Mouse (Mus musculus): ENCODE measurements around the gene Kif6. TPM values are rescaled to one million over a fixed set of nuclear protein-coding genes. Genes with fewer than 3 reads are reported as not detected.

Gene Kif6
- polyA plus RNA-seq, 1 experiment, result 1.7 TPM

DNA sequence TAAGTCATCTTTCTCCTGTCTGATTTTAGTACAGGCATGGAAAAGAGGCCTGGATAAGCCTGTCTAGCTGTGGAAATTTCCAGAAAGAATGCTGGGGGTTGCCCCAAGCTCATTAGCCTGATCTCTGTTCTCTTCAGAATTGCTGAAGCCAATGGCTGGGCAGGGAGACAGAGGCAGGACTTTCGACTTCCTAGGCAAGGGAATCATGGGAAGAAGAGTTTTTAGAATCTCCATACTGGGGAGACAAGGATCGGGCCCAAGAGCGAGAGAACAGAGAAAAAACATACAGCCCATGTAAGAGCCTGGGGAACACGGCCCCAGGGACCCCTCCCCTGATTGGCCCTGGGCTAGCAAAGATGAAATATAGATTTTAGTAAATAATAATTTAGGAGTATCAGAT is 164.1 kb downstream of the Kif6 start:
- Histone ChIP-seq H3K4me1 (ENCODE audit: control insufficient read depth, insufficient read depth, low read length) (no peaks in the 10 kb centered on the region), H3K4me3 (replicated peaks; ENCODE audit: insufficient read depth, low read depth, low read length) (no peak overlapping the region), H3K27ac (ENCODE audit: insufficient read depth, low read length) (no peak overlapping the region), H3K27me3 (ENCODE audit: control insufficient read depth, insufficient read depth, low read length) (no peaks in the 10 kb centered on the region)
- TF ChIP-seq CTCF (IDR thresholded peaks at IDR 0.05; ENCODE audit: borderline replicate concordance, insufficient read depth, low read depth, low read length), result no peak
- no peak for TF ChIP-seq POLR2A (IDR thresholded peaks at IDR 0.05; ENCODE audit: borderline replicate concordance, insufficient read depth, low read length)
- DNase-seq, result no peak
- 93% methylated on average over 4 of the region's 4 CpGs for WGBS

DNA sequence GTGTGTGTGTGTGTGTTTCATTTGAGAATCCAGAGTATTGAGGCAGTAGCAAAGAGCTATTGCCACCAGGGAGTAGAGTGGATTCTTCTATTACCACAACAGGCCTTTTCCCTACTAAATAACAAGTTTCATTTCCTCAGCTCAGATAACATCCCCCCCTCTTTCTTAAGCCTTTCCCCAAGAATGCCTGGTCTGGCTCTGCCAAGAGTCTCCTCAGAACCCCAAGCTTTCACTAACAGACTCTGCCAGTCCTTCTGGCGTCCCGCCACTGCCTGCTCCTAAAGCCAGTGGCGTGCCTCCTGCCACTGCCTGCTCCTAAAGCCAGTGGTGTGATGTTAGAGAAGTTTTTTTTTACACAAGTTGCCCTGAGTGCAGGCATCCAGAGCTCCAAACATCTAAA is 164.6 kb downstream of the Kif6 start:
- Histone ChIP-seq H3K4me1 (ENCODE audit: control insufficient read depth, insufficient read depth, low read length) (no peaks in the 10 kb centered on the region), H3K27ac (ENCODE audit: insufficient read depth, low read length) (no peak overlapping the region), H3K27me3 (ENCODE audit: control insufficient read depth, insufficient read depth, low read length) (no peaks in the 10 kb centered on the region), H3K4me3 (replicated peaks; ENCODE audit: insufficient read depth, low read depth, low read length) (no peak overlapping the region)
- no peak for TF ChIP-seq POLR2A (IDR thresholded peaks at IDR 0.05; ENCODE audit: borderline replicate concordance, insufficient read depth, low read length)
- TF ChIP-seq CTCF (IDR thresholded peaks at IDR 0.05; ENCODE audit: borderline replicate concordance, insufficient read depth, low read depth, low read length), result no peak
- 54% methylated on average over 3 of the region's 3 CpGs for WGBS
- DNase-seq, result peak in 1 of 2 experiments; percentile 21

DNA sequence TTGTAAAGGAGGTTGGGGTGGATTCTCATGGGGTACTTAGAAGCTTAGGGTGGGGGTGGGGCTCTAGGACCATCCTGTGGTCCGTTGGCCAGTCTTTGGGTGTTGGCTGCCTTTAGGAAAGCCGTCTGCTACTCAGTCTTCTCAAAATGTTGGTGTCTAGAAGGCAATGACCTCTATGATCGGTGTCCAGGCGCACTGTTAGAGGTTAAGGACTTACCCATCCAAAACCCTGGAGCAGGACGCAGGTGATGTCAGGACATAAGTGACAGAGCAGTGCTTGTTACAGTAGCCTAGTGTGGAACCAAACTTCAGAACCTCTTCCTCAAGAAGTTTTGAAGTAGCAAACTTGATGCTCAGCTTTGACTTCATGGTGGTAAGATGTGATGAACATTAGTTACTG is 170.9 kb downstream of the Kif6 start:
- 89% methylated on average over 5 of the region's 5 CpGs for WGBS
- no peaks in the 10 kb centered on the region for H3K27me3 ChIP-seq (ENCODE audit: control insufficient read depth, insufficient read depth, low read length)
- TF ChIP-seq CTCF (IDR thresholded peaks at IDR 0.05; ENCODE audit: borderline replicate concordance, insufficient read depth, low read depth, low read length), result no peak
- TF ChIP-seq POLR2A (IDR thresholded peaks at IDR 0.05; ENCODE audit: borderline replicate concordance, insufficient read depth, low read length), result no peak
- DNase-seq, result no peak
- no peak overlapping the region for H3K4me3 ChIP-seq (replicated peaks; ENCODE audit: insufficient read depth, low read depth, low read length)
- no peak overlapping the region for H3K27ac ChIP-seq (ENCODE audit: insufficient read depth, low read length)
- no peaks in the 10 kb centered on the region for H3K4me1 ChIP-seq (ENCODE audit: control insufficient read depth, insufficient read depth, low read length)

DNA sequence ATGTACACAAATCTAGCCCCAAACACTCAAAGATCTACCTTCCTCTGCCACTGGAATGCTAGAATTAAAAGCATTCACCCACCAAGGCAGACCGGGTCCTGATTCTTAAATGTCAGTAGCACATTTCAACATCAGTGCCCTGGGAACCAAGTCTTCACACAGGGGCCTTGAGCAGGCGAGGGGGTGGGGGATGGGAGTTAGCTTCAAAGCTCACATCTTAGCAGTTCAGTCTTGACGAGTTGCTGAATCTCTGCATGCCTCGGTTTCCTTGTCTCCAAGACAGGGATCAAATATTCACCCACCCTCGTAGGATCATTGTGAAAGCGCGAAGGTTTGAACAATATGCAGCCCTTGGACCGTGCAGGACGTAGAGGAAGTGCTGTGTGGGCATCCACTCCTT is 172.4 kb downstream of the Kif6 start:
- H3K27me3 ChIP-seq (ENCODE audit: control insufficient read depth, insufficient read depth, low read length), result no peaks in the 10 kb centered on the region
- H3K4me3 ChIP-seq (replicated peaks; ENCODE audit: insufficient read depth, low read depth, low read length), result no peak overlapping the region
- 59% methylated on average over 9 of the region's 9 CpGs for WGBS
- no peaks in the 10 kb centered on the region for H3K4me1 ChIP-seq (ENCODE audit: control insufficient read depth, insufficient read depth, low read length)
- DNase-seq, result no peak
- no peak overlapping the region for H3K27ac ChIP-seq (ENCODE audit: insufficient read depth, low read length)
- no peak for TF ChIP-seq POLR2A (IDR thresholded peaks at IDR 0.05; ENCODE audit: borderline replicate concordance, insufficient read depth, low read length)
- TF ChIP-seq CTCF (IDR thresholded peaks at IDR 0.05; ENCODE audit: borderline replicate concordance, insufficient read depth, low read depth, low read length), result no peak

DNA sequence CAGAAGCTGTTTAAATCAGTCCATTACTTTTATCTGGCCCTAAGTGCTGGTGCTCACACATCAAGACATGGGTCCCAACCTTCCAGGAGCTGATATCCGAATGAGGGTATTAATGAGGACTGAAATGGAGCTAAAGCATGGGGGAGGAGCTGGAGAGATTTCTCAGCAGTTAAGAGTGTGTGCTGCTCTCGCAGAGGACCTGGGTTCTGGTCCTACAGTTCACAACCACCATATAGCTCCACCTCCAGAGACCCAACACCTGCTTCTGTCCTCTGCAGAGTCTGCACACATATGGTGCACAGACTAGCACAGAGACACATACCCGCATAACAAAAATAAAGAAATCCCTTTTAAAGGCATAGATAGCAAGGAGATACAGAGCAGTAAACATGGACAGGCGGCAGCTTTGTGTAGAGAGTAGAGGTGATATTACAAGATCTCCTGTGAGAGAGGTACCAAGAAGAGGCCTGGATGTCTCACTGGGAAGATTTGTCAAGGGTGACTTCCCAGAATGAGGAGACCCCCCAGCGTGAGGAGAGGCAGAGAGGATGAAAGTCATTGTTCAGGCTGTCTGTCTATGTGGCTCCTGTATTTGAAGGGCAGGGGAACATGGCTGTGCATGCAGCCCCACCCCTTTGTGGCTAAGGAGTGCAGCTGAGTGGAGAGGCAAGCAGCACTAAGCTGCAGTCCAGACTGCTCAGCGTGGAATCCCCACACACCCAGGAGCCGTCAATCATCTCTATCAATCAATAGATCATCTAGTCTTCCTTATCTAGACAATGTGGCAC is 173.4 kb downstream of the Kif6 start:
- 68% methylated on average over 7 of the region's 7 CpGs for WGBS
- TF ChIP-seq POLR2A (IDR thresholded peaks at IDR 0.05; ENCODE audit: borderline replicate concordance, insufficient read depth, low read length) (no peak), CTCF (IDR thresholded peaks at IDR 0.05; ENCODE audit: borderline replicate concordance, insufficient read depth, low read depth, low read length) (no peak)
- Histone ChIP-seq H3K27ac (ENCODE audit: insufficient read depth, low read length) (no peak overlapping the region), H3K27me3 (ENCODE audit: control insufficient read depth, insufficient read depth, low read length) (no peaks in the 10 kb centered on the region), H3K4me3 (replicated peaks; ENCODE audit: insufficient read depth, low read depth, low read length) (no peak overlapping the region), H3K4me1 (ENCODE audit: control insufficient read depth, insufficient read depth, low read length) (no peaks in the 10 kb centered on the region)
- DNase-seq, result no peak

DNA sequence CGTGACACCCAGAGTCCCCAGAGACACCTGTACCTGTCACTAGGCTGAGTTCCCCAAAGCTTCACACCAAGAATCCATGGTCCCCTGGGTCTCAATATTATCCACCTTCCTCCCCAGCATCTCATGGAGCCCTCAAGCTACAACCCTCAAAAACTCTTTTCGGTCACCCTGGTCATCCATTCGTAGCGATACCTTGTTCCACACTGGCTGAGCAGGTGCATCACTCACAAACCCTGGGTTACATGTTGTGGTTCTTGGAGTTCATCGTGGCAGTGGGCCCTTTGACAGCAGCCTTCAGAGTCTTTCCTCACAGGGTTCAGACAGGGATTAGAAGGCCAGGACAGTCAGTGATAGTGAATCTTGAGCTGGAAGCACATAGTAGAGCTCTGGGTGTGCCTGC is 176.6 kb downstream of the Kif6 start:
- Histone ChIP-seq H3K27me3 (ENCODE audit: control insufficient read depth, insufficient read depth, low read length) (no peaks in the 10 kb centered on the region), H3K4me1 (ENCODE audit: control insufficient read depth, insufficient read depth, low read length) (no peaks in the 10 kb centered on the region), H3K27ac (ENCODE audit: insufficient read depth, low read length) (no peak overlapping the region), H3K4me3 (replicated peaks; ENCODE audit: insufficient read depth, low read depth, low read length) (no peak overlapping the region)
- TF ChIP-seq CTCF (IDR thresholded peaks at IDR 0.05; ENCODE audit: borderline replicate concordance, insufficient read depth, low read depth, low read length) (no peak), POLR2A (IDR thresholded peaks at IDR 0.05; ENCODE audit: borderline replicate concordance, insufficient read depth, low read length) (no peak)
- no peak for DNase-seq
- 97% methylated on average over 5 of the region's 5 CpGs for WGBS

DNA sequence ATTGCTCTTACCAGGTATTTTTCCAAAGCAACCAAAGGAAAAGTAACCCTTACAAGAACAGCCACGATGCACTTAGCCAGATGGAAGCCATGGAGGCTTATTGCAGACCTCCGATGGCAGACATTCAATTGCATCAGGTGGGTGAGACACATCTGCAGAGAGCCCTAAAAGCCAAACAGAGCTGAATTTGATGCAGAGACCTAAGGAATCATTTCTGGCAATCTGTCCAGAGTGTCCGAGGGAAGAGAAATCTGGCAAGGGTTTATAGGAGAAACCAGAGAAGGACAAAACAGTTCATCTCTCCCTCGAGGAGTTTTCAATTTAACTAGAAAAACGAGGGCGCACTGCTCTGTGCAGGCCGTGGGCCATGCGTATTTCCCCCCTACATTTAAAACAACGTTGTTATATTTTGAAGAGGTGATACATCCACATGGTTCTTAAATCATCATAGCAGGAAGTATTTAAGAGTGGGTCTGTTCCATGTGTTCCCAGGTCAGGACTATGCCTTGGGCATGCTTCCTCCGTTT is 177.3 kb downstream of the Kif6 start:
- Histone ChIP-seq H3K27me3 (ENCODE audit: control insufficient read depth, insufficient read depth, low read length) (no peaks in the 10 kb centered on the region), H3K4me3 (replicated peaks; ENCODE audit: insufficient read depth, low read depth, low read length) (no peak overlapping the region), H3K4me1 (ENCODE audit: control insufficient read depth, insufficient read depth, low read length) (no peaks in the 10 kb centered on the region), H3K27ac (ENCODE audit: insufficient read depth, low read length) (no peak overlapping the region)
- DNase-seq, result no peak
- WGBS, result 77% methylated on average over 10 of the region's 10 CpGs
- TF ChIP-seq CTCF (IDR thresholded peaks at IDR 0.05; ENCODE audit: borderline replicate concordance, insufficient read depth, low read depth, low read length), result no peak
- TF ChIP-seq POLR2A (IDR thresholded peaks at IDR 0.05; ENCODE audit: borderline replicate concordance, insufficient read depth, low read length), result no peak

DNA sequence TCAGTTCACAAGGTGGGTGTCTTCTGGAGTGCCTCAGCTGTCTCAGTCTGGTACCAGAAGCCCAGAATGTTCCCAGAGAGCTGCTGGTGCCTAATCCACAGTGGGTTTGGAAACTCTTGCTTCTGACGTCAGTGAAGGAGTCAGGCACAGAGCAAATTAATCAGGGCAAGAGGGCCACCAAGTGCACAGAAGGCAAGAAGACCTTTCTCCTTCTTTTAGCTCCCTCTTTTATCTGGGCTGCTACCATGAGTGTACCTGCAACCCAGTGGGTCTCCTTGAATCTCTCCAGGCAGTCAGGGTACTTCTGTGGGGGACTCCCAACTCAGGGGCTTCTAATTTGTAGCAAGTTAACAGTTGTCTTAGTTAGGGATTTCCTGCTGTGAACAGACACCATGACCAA is 178.0 kb downstream of the Kif6 start:
- no peak for DNase-seq
- Histone ChIP-seq H3K27me3 (ENCODE audit: control insufficient read depth, insufficient read depth, low read length) (no peaks in the 10 kb centered on the region), H3K27ac (ENCODE audit: insufficient read depth, low read length) (no peak overlapping the region), H3K4me3 (replicated peaks; ENCODE audit: insufficient read depth, low read depth, low read length) (no peak overlapping the region), H3K4me1 (ENCODE audit: control insufficient read depth, insufficient read depth, low read length) (no peaks in the 10 kb centered on the region)
- no peak for TF ChIP-seq CTCF (IDR thresholded peaks at IDR 0.05; ENCODE audit: borderline replicate concordance, insufficient read depth, low read depth, low read length)
- TF ChIP-seq POLR2A (IDR thresholded peaks at IDR 0.05; ENCODE audit: borderline replicate concordance, insufficient read depth, low read length), result no peak
- 91% methylated on average over 1 of the region's 1 CpGs for WGBS

Data from cerebellum, adult 2 months (tissue).